Mouse (Mus musculus) liver, embryonic 11.5 days (tissue): Measurements from ENCODE around the gene Ube2m. TPM values are rescaled to one million over a fixed set of nuclear protein-coding genes. Genes with fewer than 3 reads are reported as not detected.

Experiments
- polyA plus RNA-seq: library from polyadenylated mRNA; unstranded; fragments of >200 nt; fragmentation: Nextera tagmentation; extraction: Ambion mirVana; gene quantifications from 2 replicates; pipeline ENCODE4 v1.2.1, GENCODE M21; 2014

Ube2m gene
- polyA plus RNA-seq, 1 experiment from 2014 or later = 183 TPM

Other genes starting within 250 kb of the Ube2m start
- gene Zscan18, start 234.6 kb downstream of the Ube2m start, polyA plus RNA-seq = 4.4 and 5.1 TPM in 2 replicates
- gene Zfp329, start 219.4 kb downstream of the Ube2m start, polyA plus RNA-seq = 7.9 and 9.8 TPM in 2 replicates
- gene Zfp110, start 203.5 kb downstream of the Ube2m start, polyA plus RNA-seq = 27.5 and 27.9 TPM in 2 replicates
- gene Zfp128, start 157.1 kb downstream of the Ube2m start, polyA plus RNA-seq = 2.2 and 2.4 TPM in 2 replicates
- 14.4 and 16.4 TPM in 2 replicates for gene Zscan22, start 140.5 kb downstream of the Ube2m start, polyA plus RNA-seq
- gene Rps5, start 116.0 kb downstream of the Ube2m start, polyA plus RNA-seq = 1,276 and 1,341 TPM in 2 replicates
- 0.38 and 0.81 TPM in 2 replicates for gene Rnf225, start 110.9 kb downstream of the Ube2m start, polyA plus RNA-seq
- gene Zfp324, start 72.4 kb downstream of the Ube2m start, polyA plus RNA-seq = 6.6 and 7.7 TPM in 2 replicates
- 6.9 and 7.0 TPM in 2 replicates for gene Zfp446, start 60.4 kb downstream of the Ube2m start, polyA plus RNA-seq
- 0.52 and 1.1 TPM in 2 replicates for gene Slc27a5, start 40.1 kb downstream of the Ube2m start, polyA plus RNA-seq
- gene Trim28, start 39.2 kb downstream of the Ube2m start, polyA plus RNA-seq = 339 and 346 TPM in 2 replicates
- 27.5 and 27.9 TPM in 2 replicates for gene Zbtb45, start 28.2 kb downstream of the Ube2m start, polyA plus RNA-seq
- gene Chmp2a, start 3.5 kb downstream of the Ube2m start, polyA plus RNA-seq = 134 and 142 TPM in 2 replicates
- 1.6 and 1.9 TPM in 2 replicates for gene Mzf1, start 16.5 kb upstream of the Ube2m start, polyA plus RNA-seq
- not detected in 2 replicates for gene Vmn1r85, start 56.9 kb upstream of the Ube2m start, polyA plus RNA-seq
- not detected in 2 replicates for gene Vmn1r86, start 81.6 kb upstream of the Ube2m start, polyA plus RNA-seq
- gene Vmn1r87, start 101.9 kb upstream of the Ube2m start, polyA plus RNA-seq = not detected in 2 replicates
- 0.03 TPM in 1 of 2 replicates, not detected in the other for gene Vmn1r88, start 121.3 kb upstream of the Ube2m start, polyA plus RNA-seq
- gene Vmn1r89, start 174.7 kb upstream of the Ube2m start, polyA plus RNA-seq = not detected in 2 replicates
- gene Lig1, start 239.0 kb upstream of the Ube2m start, polyA plus RNA-seq = 171 and 177 TPM in 2 replicates
- 2.9 and 4.0 TPM in 2 replicates for gene Zswim9, start 240.4 kb upstream of the Ube2m start, polyA plus RNA-seq